Mouse (Mus musculus) kidney, adult 2 months (tissue): ENCODE data around the gene Zfp764.

Experiments used
- CTCF ChIP-seq: fragments of 200-500 bp; conservative IDR thresholded peaks from 2 replicates; pipeline ENCODE4 v1.5.1; 2011; ENCODE audit warnings: low read depth, mild to moderate bottlenecking, control low read depth, low read length, moderate library complexity, mixed read lengths; ENCODE audit not compliant: insufficient read depth, insufficient read length
- POLR2A ChIP-seq: fragments of 200-500 bp; IDR thresholded peaks from one replicate; pipeline ENCODE4 v1.6.1; 2011; ENCODE audit warnings: low read depth, low read length, control low read depth

DNA sequence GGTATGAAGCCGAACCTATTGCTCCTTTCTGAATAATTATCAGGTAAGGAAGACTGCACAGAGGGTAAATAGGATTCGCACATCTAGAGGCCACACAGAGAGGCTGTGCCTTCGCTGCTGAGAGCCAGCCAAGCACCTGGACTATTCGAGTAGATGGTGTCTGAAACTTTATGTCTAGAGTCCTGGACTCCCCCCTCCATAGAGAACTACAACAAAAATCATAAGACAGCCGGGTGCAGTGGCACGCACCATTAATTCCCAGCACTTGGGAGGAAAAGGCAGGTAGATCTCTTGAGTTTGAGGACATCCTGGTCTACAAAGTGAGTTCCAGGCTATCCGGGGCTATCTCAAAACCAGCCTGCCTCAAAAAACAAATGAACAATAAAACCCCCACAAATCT is 43.3 kb upstream of the Zfp764 start:
- TF ChIP-seq CTCF (no peak), POLR2A (no peak)
